Mouse (Mus musculus): ENCODE measurements around the gene Abca12. TPM values are rescaled to one million over a fixed set of nuclear protein-coding genes. Genes with fewer than 3 reads are reported as not detected.

Abca12 gene
- not detected for total RNA-seq (2021)
- long read RNA-seq, experiment 1 = 0 reads
- long read RNA-seq, experiment 2 = 0 reads

DNA sequence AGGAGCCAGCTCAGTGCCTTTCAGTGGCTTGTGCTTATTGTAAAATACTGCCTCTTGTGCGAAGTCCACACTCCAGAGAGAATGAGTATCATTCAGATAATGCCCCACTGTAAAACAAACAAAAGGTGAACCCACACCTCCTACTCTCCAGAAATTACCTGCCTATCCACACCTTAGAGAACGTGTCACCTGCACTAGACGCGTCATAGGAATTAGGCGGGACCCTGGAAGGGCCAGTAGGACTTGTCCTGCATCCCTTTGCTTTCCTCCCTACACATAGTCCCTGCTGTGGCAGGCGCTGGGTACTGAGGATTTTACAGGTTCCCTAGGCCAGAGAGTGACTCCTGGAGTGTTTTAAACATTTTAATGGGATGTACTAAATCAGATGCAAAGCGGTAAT is at the start of gene Abca12:
Gene Abca12, minus strand, starts transcription at position 101 of the 400 bp plus-strand sequence.
- intact Hi-C loops (cut with DNase I) = no loop called here

GRCm38 (mm10) chr1:71457961-71458360 is 43.3 kb upstream of the Abca12 start:
- TF ChIP-seq CTCF (IDR thresholded peaks at IDR 0.05) = no peak
- intact Hi-C loops (cut with DNase I) = no loop called here
- no peak for DNase-seq
- Histone ChIP-seq H3K4me3 (no peak overlapping the region), H3K27ac (no peak overlapping the region)

More for the DNA sequence above, at the start of gene Abca12:
- TF ChIP-seq CTCF (IDR thresholded peaks at IDR 0.05) = no peak
- DNase-seq = no peak
- Histone ChIP-seq H3K4me3 (no peak within 1 kb of the TSS), H3K27ac (no peak within 1 kb of the TSS)

DNA sequence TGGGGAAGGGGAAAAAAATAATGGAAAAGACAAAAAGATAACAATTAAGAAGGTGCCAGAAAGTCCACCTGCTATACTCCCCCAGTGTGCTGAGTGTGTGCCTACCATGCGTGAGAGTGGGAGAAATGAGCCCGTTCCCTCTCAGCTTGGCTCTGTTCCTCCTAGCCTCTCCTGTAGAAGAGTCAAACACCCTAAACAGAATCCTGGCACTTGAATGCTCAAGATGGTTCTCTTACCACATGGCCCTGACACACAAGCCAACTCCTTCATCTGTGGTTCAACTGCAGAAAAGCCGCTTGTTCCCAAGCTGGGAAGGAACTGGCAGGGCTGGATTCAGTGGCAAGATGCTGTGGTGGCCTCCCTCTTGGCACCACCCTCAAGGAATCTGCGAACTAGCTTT is 32.7 kb upstream of the Abca12 start:
- intact Hi-C loops (cut with DNase I) = no loop called here
- TF ChIP-seq CTCF (IDR thresholded peaks at IDR 0.05) = no peak
- no peak for DNase-seq
- H3K27ac ChIP-seq = no peak overlapping the region
- H3K4me3 ChIP-seq = no peak overlapping the region

GRCm38 (mm10) chr1:71421741-71422333 is 7.1 kb upstream of the Abca12 start:
- no peak overlapping the region for H3K27ac ChIP-seq
- TF ChIP-seq CTCF (IDR thresholded peaks at IDR 0.05) = no peak
- intact Hi-C loops (cut with DNase I) = no loop called here
- H3K4me3 ChIP-seq = no peak overlapping the region
- no peak for DNase-seq

- intact Hi-C loops (cut with DNase I) = no loop called here
- DNase-seq = no peak
- H3K4me3 ChIP-seq = no peak overlapping the region
- H3K27ac ChIP-seq = no peak overlapping the region
- no peak for TF ChIP-seq CTCF (IDR thresholded peaks at IDR 0.05)
Observed at GRCm38 (mm10) chr1:71418467-71418866, 3.8 kb upstream of the Abca12 start.

- no peak overlapping the region for H3K4me3 ChIP-seq
- no peak overlapping the region for H3K27ac ChIP-seq
- intact Hi-C loops (cut with DNase I) = no loop called here
- DNase-seq = no peak
- no peak for TF ChIP-seq CTCF (IDR thresholded peaks at IDR 0.05)
Observed at GRCm38 (mm10) chr1:71417951-71418350, 3.2 kb upstream of the Abca12 start.

DNA sequence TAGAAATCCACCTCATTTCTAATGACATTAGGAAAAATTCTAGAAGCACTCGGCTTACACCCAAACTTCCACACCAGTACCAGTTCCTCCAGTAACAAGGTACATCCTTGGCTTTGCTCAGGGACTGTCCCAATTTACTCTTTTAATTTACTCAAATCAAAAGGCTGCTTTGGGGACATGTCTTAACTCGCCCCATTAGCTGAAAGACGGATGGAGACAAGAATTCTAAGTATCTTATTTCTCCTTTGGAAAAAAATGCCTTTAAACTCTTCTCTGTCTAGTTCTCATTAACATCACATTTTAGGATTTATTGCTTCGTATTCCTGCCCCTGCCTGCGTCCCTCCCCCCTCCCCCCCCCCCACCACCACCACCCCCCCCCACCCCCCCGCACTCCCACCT is 626 bp downstream of the Abca12 start:
- Histone ChIP-seq H3K4me3 (no peak overlapping the region), H3K27ac (no peak overlapping the region)
- DNase-seq = no peak
- TF ChIP-seq CTCF (IDR thresholded peaks at IDR 0.05) = no peak
- intact Hi-C loops (cut with DNase I) = no loop called here

GRCm38 (mm10) chr1:71413114-71413513 is 1.6 kb downstream of the Abca12 start:
- Histone ChIP-seq H3K27ac (no peak overlapping the region), H3K4me3 (no peak overlapping the region)
- intact Hi-C loops (cut with DNase I) = no loop called here
- TF ChIP-seq CTCF (IDR thresholded peaks at IDR 0.05) = no peak
- no peak for DNase-seq

- intact Hi-C loops (cut with DNase I) = no loop called here
- no peak overlapping the region for H3K4me3 ChIP-seq
- TF ChIP-seq CTCF (IDR thresholded peaks at IDR 0.05) = no peak
- H3K27ac ChIP-seq = no peak overlapping the region
- DNase-seq = no peak
Observed at GRCm38 (mm10) chr1:71407711-71408110, 7.0 kb downstream of the Abca12 start.

- DNase-seq = no peak
Observed at GRCm38 (mm10) chr1:71397635-71398034, 17.1 kb downstream of the Abca12 start.

DNA sequence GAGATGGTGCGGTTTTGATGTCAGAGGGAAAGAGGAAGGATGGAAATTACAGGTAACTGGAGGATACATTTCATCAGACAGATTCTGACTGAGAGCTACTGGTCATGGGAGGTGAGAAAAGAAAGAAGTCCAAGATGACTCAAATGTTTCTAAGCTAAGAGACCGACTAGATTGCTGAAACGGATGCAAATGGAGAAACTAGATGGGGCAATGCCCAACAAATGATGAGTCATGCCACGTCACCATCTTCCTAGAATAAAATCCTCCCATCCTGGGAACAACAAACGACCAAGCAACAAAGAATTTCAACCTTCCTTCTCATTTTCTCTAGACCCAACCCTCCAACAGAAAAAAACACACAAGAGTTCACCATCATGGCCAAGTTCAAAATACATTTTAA is 18.6 kb downstream of the Abca12 start:
- DNase-seq = no peak
- intact Hi-C loops (cut with DNase I) = no loop called here
- no peak overlapping the region for H3K4me3 ChIP-seq
- TF ChIP-seq CTCF (IDR thresholded peaks at IDR 0.05) = no peak
- no peak overlapping the region for H3K27ac ChIP-seq

More at GRCm38 (mm10) chr1:71397635-71398034, 17.1 kb downstream of the Abca12 start:
- Histone ChIP-seq H3K4me3 (no peak overlapping the region), H3K27ac (no peak overlapping the region)
- TF ChIP-seq CTCF (IDR thresholded peaks at IDR 0.05) = no peak
- intact Hi-C loops (cut with DNase I) = no loop called here

DNA sequence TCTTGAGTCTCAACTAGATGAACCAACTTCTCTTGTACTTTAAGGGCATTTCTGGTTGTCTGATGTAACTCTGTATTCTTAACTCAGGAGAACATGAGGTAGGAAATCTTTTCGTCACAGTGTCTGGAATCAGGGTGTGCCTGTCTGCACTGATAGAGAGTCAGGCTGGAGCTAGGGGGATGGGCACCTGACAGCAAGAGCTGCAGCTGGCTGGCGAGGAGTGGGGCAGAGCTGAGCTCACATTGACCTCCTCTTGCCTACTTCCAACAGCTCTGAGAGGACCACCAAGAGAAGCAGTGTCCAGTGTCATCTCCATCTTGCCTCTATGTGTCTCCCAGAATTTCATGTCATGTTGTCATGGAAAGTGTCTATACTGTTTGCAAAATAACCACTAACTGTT is 20.5 kb downstream of the Abca12 start:
- TF ChIP-seq CTCF (IDR thresholded peaks at IDR 0.05) = no peak
- H3K4me3 ChIP-seq = no peak overlapping the region
- no peak for DNase-seq
- no peak overlapping the region for H3K27ac ChIP-seq
- intact Hi-C loops (cut with DNase I) = no loop called here

- no peak for DNase-seq
- intact Hi-C loops (cut with DNase I) = no loop called here
- Histone ChIP-seq H3K27ac (no peak overlapping the region), H3K4me3 (no peak overlapping the region)
- TF ChIP-seq CTCF (IDR thresholded peaks at IDR 0.05) = no peak
Observed at GRCm38 (mm10) chr1:71393489-71393888, 21.2 kb downstream of the Abca12 start.

GRCm38 (mm10) chr1:71392463-71392862 is 22.2 kb downstream of the Abca12 start:
- TF ChIP-seq CTCF (IDR thresholded peaks at IDR 0.05) = no peak
- no peak overlapping the region for H3K27ac ChIP-seq
- H3K4me3 ChIP-seq = no peak overlapping the region
- DNase-seq = no peak
- intact Hi-C loops (cut with DNase I) = no loop called here

All from gastrocnemius, adult 2 months (tissue).